Mouse (Mus musculus) heart, postnatal 0 days (tissue): Measurements from ENCODE around the gene Ltc4s. TPM values are rescaled to one million over a fixed set of nuclear protein-coding genes. Genes with fewer than 3 reads are reported as not detected.

Experiments
- ATAC-seq: fragments of 200-750 bp; cut with Nextera tagmentation; 2 replicates; pipeline ENCODE4 v1.8.0; 2017; ENCODE audit warnings: low read depth, moderate number of reproducible peaks, moderate library complexity; ENCODE audit not compliant: insufficient read depth
- DNase-seq: peaks from one replicate; pipeline ENCODE4 v3.0.0-alpha.2; 2016; ENCODE audit warnings: low spot score
- H3K27ac ChIP-seq: fragments of 300-500 bp; sonication (generic); 2 replicates; pipeline ENCODE4 v1.5.1; 2014; ENCODE audit warnings: low read depth, mild to moderate bottlenecking
- H3K27me3 ChIP-seq: fragments of 300-500 bp; sonication (generic); 2 replicates; pipeline ENCODE4 v1.6.1; 2014; ENCODE audit warnings: low read length, mixed read lengths; ENCODE audit not compliant: control insufficient read depth, insufficient read depth
- H3K36me3 ChIP-seq: fragments of 300-500 bp; sonication (generic); replicated peaks from 2 replicates; pipeline ENCODE4 v1.6.1; 2014; ENCODE audit warnings: low read length, mixed read lengths; ENCODE audit not compliant: control insufficient read depth, insufficient read depth
- H3K4me1 ChIP-seq: fragments of 300-500 bp; sonication (generic); 2 replicates; pipeline ENCODE4 v1.6.1; 2014; ENCODE audit warnings: antibody characterized with exemption; ENCODE audit not compliant: control insufficient read depth, insufficient read depth
- H3K4me2 ChIP-seq: fragments of 300-500 bp; sonication (generic); 2 replicates; pipeline ENCODE4 v1.6.1; 2014; ENCODE audit warnings: low read depth, mild to moderate bottlenecking, low read length, moderate library complexity
- H3K4me3 ChIP-seq: fragments of 300-500 bp; sonication (generic); 2 replicates; pipeline ENCODE4 v1.5.1; 2014; ENCODE audit warnings: low read depth, low read length
- H3K9ac ChIP-seq: fragments of 300-500 bp; sonication (generic); replicated peaks from 2 replicates; pipeline ENCODE4 v1.6.1; 2014; ENCODE audit warnings: low read depth, low read length, mixed read lengths
- H3K9me3 ChIP-seq: fragments of 300-500 bp; sonication (generic); replicated peaks from 2 replicates; pipeline ENCODE4 v1.6.1; 2016; ENCODE audit warnings: low read length; ENCODE audit not compliant: control insufficient read depth
- CTCF ChIP-seq: IDR thresholded peaks from 2 replicates; pipeline ENCODE4 v1.5.1; 2016; ENCODE audit warnings: antibody characterized with exemption, control low read depth, low read depth
- EP300 ChIP-seq: IDR thresholded peaks from 2 replicates; pipeline ENCODE4 v1.6.1; 2016; ENCODE audit warnings: antibody characterized with exemption, low read depth
- WGBS: fragments of 180-500 bp; shearing (Covaris S2); extraction: QIAGEN DNeasy Blood & Tissue Kit; methylation state at CpG from one replicate; pipeline ENCODE4 v1.1.7; 2014; 5-methylcytosine and 5-hydroxymethylcytosine counted together
- polyA plus RNA-seq: library from polyadenylated mRNA; unstranded; fragments of >200 nt; fragmentation: Nextera tagmentation; extraction: Ambion mirVana; gene quantifications from 2 replicates; pipeline ENCODE4 v1.2.1, GENCODE M21; 2015
- total RNA-seq: library from RNA; depleted of rRNA; stranded (reverse); fragments of >200 nt; gene quantifications from 2 replicates; pipeline ENCODE4 v1.2.3, GENCODE M21; 2014; ENCODE audit warnings: low replicate concordance

The Ltc4s gene
- total and polyA plus RNA-seq, 2 experiments from 2014 or later: 2.2 TPM; not detected in 1

- Histone ChIP-seq H3K4me3 (no peak overlapping the region), H3K27me3 (no peaks in the 10 kb centered on the region), H3K9ac (no peak overlapping the region), H3K4me2 (no peak overlapping the region), H3K4me1 (peaks cover 17% of the 10 kb centered on the region), H3K9me3 (no peaks in the 10 kb centered on the region), H3K36me3 (no peaks in the 10 kb centered on the region), H3K27ac (no peak overlapping the region)
- WGBS: 66% methylated on average over 7 of the region's 7 CpGs
- ATAC-seq (no peak), DNase-seq (no peak)
- TF ChIP-seq EP300 (no peak), CTCF (no peak)
Observed at GRCm38 (mm10) chr11:50222559-50223276, 15.7 kb downstream of the Ltc4s start.

GRCm38 (mm10) chr11:50219833-50220232, 18.6 kb downstream of the Ltc4s start:
- TF ChIP-seq CTCF: no peak
- TF ChIP-seq EP300: no peak
- 66% methylated on average over 2 of the region's 2 CpGs for WGBS
- Histone ChIP-seq H3K4me2 (no peak overlapping the region), H3K27ac (no peak overlapping the region), H3K4me1 (peaks cover 11% of the 10 kb centered on the region), H3K27me3 (no peaks in the 10 kb centered on the region), H3K4me3 (no peak overlapping the region), H3K9ac (no peak overlapping the region), H3K9me3 (no peaks in the 10 kb centered on the region), H3K36me3 (no peaks in the 10 kb centered on the region)
- DNase-seq (no peak), ATAC-seq (no peak)

- no peak for ATAC-seq
- H3K4me1 ChIP-seq: peaks cover 23% of the 10 kb centered on the region
Observed at GRCm38 (mm10) chr11:50217811-50218210, 20.6 kb downstream of the Ltc4s start.

GRCm38 (mm10) chr11:50216724-50217366, 21.6 kb downstream of the Ltc4s start:
- ATAC-seq (no peak), DNase-seq (no peak)
- 81% methylated on average over 4 of the region's 4 CpGs for WGBS
- H3K27ac ChIP-seq: no peak overlapping the region
- H3K4me2 ChIP-seq: no peak overlapping the region
- TF ChIP-seq EP300 (no peak), CTCF (no peak)
- H3K4me1 ChIP-seq: peaks cover 33% of the 10 kb centered on the region
- H3K27me3 ChIP-seq: no peaks in the 10 kb centered on the region
- no peak overlapping the region for H3K4me3 ChIP-seq
- no peaks in the 10 kb centered on the region for H3K9me3 ChIP-seq
- H3K9ac ChIP-seq: no peak overlapping the region
- H3K36me3 ChIP-seq: no peaks in the 10 kb centered on the region

More at GRCm38 (mm10) chr11:50217811-50218210, 20.6 kb downstream of the Ltc4s start:
- Histone ChIP-seq H3K27me3 (no peaks in the 10 kb centered on the region), H3K4me2 (no peak overlapping the region), H3K9me3 (no peaks in the 10 kb centered on the region), H3K27ac (no peak overlapping the region), H3K9ac (no peak overlapping the region), H3K4me3 (no peak overlapping the region), H3K36me3 (no peaks in the 10 kb centered on the region)
- no peak for DNase-seq
- no peak for TF ChIP-seq CTCF
- TF ChIP-seq EP300: no peak
- 41% methylated on average over 4 of the region's 4 CpGs for WGBS

GRCm38 (mm10) chr11:50215633-50216032, 22.8 kb downstream of the Ltc4s start:
- Histone ChIP-seq H3K27ac (no peak overlapping the region), H3K4me3 (no peak overlapping the region), H3K4me2 (peak overlapping the region; percentile 3; the same call in 1 of the 2 replicates), H3K36me3 (no peaks in the 10 kb centered on the region), H3K27me3 (no peaks in the 10 kb centered on the region), H3K9ac (no peak overlapping the region), H3K4me1 (peaks cover 42% of the 10 kb centered on the region), H3K9me3 (no peaks in the 10 kb centered on the region)
- DNase-seq: no peak
- WGBS: 28% methylated on average over 9 of the region's 9 CpGs
- TF ChIP-seq EP300 (no peak), CTCF (no peak)
- no peak for ATAC-seq
